In genomic region chr15:5189504-5190093, GRCm38 (mm10) we compare ENCODE assay signal across 9 mouse cellular contexts. TPM values are rescaled to one million over a fixed set of nuclear protein-coding genes. Genes with fewer than 3 reads are reported as not detected.
DNase-seq lines count a peak whose midpoint lies in the region; ATAC-seq and TF ChIP-seq lines count a peak whose summit lies in the region.
"Had no signal": no experiment of that assay in that cellular context is flagged by ENCODE, and none has a peak within 500 bp of the region (broad histone marks: within the 10 kb centered on the region; RNA-seq: fewer than 3 reads in every experiment).

No protein-coding gene starts in this region.

- H3K27ac ChIP-seq in heart, adult 2 months, result no peak overlapping the region
- no peak overlapping the region for H3K27ac ChIP-seq in heart, embryonic 12.5 days (ENCODE audit: poor library complexity, severe bottlenecking)
- H3K27ac ChIP-seq in liver, adult 2 months (replicated peaks; ENCODE audit: insufficient read depth, low read depth, low read length), result no peak overlapping the region
- no peak overlapping the region for H3K27ac ChIP-seq in liver, embryonic 12.5 days
- H3K27ac ChIP-seq in hindbrain, embryonic 12.5 days, result no peak overlapping the region
- H3K27ac ChIP-seq: macrophage had no signal

- peak; percentile 44 for TF ChIP-seq CTCF in heart, adult 2 months (IDR thresholded peaks at IDR 0.05)
- TF ChIP-seq CTCF in liver, adult 2 months (IDR thresholded peaks at IDR 0.05; ENCODE audit: low read depth, low read length), result peak; percentile 21; the same call in 1 of the 2 replicates

- H3K27me3 ChIP-seq in heart, adult 2 months (ENCODE audit: control insufficient read depth, insufficient read depth, low read length), result no peaks in the 10 kb centered on the region
- no peaks in the 10 kb centered on the region for H3K27me3 ChIP-seq in heart, embryonic 12.5 days (replicated peaks)
- H3K27me3 ChIP-seq in liver, adult 2 months (ENCODE audit: control insufficient read depth, insufficient read depth, low read length), result no peaks in the 10 kb centered on the region
- H3K27me3 ChIP-seq in liver, embryonic 12.5 days (replicated peaks), result no peaks in the 10 kb centered on the region
- no peaks in the 10 kb centered on the region for H3K27me3 ChIP-seq in hindbrain, embryonic 12.5 days

- no peak overlapping the region for H3K4me2 ChIP-seq in heart, embryonic 12.5 days
- H3K4me2 ChIP-seq in liver, embryonic 12.5 days, result no peak overlapping the region
- no peak overlapping the region for H3K4me2 ChIP-seq in hindbrain, embryonic 12.5 days (replicated peaks)

- 44% methylated on average over 10 of the region's 10 CpGs for WGBS in heart, adult 2 months
- WGBS in heart, embryonic 12.5 days, result 68% methylated on average over 10 of the region's 10 CpGs
- 79% methylated on average over 10 of the region's 10 CpGs for WGBS in liver, adult 2 months
- WGBS in liver, embryonic 12.5 days (ENCODE audit: insufficient replicate concordance), result 70% methylated on average over 10 of the region's 10 CpGs
- WGBS in hindbrain, embryonic 12.5 days, result 74% methylated on average over 10 of the region's 10 CpGs

- peaks cover 6% of the 10 kb centered on the region for H3K4me1 ChIP-seq in heart, adult 2 months (ENCODE audit: control insufficient read depth, insufficient read depth, low read length)
- H3K4me1 ChIP-seq in heart, embryonic 12.5 days (replicated peaks), result peaks cover 32% of the 10 kb centered on the region
- H3K4me1 ChIP-seq in liver, adult 2 months (ENCODE audit: control insufficient read depth, insufficient read depth, low read length), result peaks cover 9% of the 10 kb centered on the region
- peaks cover 32% of the 10 kb centered on the region for H3K4me1 ChIP-seq in liver, embryonic 12.5 days
- H3K4me1 ChIP-seq in hindbrain, embryonic 12.5 days, result peaks cover 15% of the 10 kb centered on the region

- peak; percentile 29 to 39 for DNase-seq in heart, adult 2 months
- no peak for DNase-seq in liver, adult 2 months (ENCODE audit: extremely low read depth, low read depth, low spot score)
- DNase-seq in ZHBTc4 (ENCODE audit: low read depth, low spot score), result peak; percentile 17
- DNase-seq in lung, postnatal 36 days, result peak; percentile 25

- H3K9ac ChIP-seq in heart, adult 2 months (ENCODE audit: low read depth, low read length), result no peak overlapping the region
- H3K9ac ChIP-seq in heart, embryonic 12.5 days, result no peak overlapping the region
- no peak overlapping the region for H3K9ac ChIP-seq in liver, adult 2 months (ENCODE audit: low read depth, low read length)
- H3K9ac ChIP-seq in liver, embryonic 12.5 days, result no peak overlapping the region
- no peak overlapping the region for H3K9ac ChIP-seq in hindbrain, embryonic 12.5 days

- H3K36me3 ChIP-seq in heart, adult 2 months (ENCODE audit: control insufficient read depth, insufficient read depth, low read length), result peaks cover 13% of the 10 kb centered on the region
- H3K36me3 ChIP-seq in heart, embryonic 12.5 days, result peaks cover 22% of the 10 kb centered on the region
- peaks cover 16% of the 10 kb centered on the region for H3K36me3 ChIP-seq in liver, adult 2 months (ENCODE audit: control insufficient read depth, insufficient read depth, low read length)
- peaks cover 31% of the 10 kb centered on the region for H3K36me3 ChIP-seq in liver, embryonic 12.5 days
- peaks cover 15% of the 10 kb centered on the region; the same call in 1 of the 2 replicates for H3K36me3 ChIP-seq in hindbrain, embryonic 12.5 days

- H3K79me2 ChIP-seq in heart, adult 2 months (replicated peaks; ENCODE audit: control insufficient read depth, insufficient read depth, low read length), result peaks cover 3% of the 10 kb centered on the region
- H3K79me2 ChIP-seq in liver, adult 2 months (ENCODE audit: control insufficient read depth, insufficient read depth, low read length), result peaks cover 3% of the 10 kb centered on the region; the same call in 1 of the 2 replicates

- TF ChIP-seq POLR2A in heart, adult 2 months (IDR thresholded peaks at IDR 0.05; ENCODE audit: insufficient read depth, low read depth, low read length), result no peak
- TF ChIP-seq POLR2A in liver, adult 2 months (IDR thresholded peaks at IDR 0.05; ENCODE audit: extremely low read depth, insufficient read depth, low read length), result no peak

- no peak for TF ChIP-seq EP300 in heart, adult 2 months (IDR thresholded peaks at IDR 0.05; ENCODE audit: insufficient read depth, low read depth, low read length)

- no peak for ATAC-seq in heart, embryonic 12.5 days (ENCODE audit: insufficient number of reproducible peaks, low FRiP score)
- no peak for ATAC-seq in liver, embryonic 12.5 days
- ATAC-seq in hindbrain, embryonic 12.5 days (ENCODE audit: low FRiP score), result no peak
- ATAC-seq: forebrain, embryonic 16.5 days had no signal

- H3K4me3 ChIP-seq in heart, adult 2 months, result no peak overlapping the region
- H3K4me3 ChIP-seq in heart, embryonic 12.5 days, result no peak overlapping the region
- H3K4me3 ChIP-seq in liver, adult 2 months (ENCODE audit: insufficient read depth, low read depth, low read length), result no peak overlapping the region
- no peak overlapping the region for H3K4me3 ChIP-seq in liver, embryonic 12.5 days
- H3K4me3 ChIP-seq in hindbrain, embryonic 12.5 days, result no peak overlapping the region

- H3K9me3 ChIP-seq in heart, embryonic 12.5 days (replicated peaks), result no peaks in the 10 kb centered on the region
- no peaks in the 10 kb centered on the region for H3K9me3 ChIP-seq in liver, embryonic 12.5 days (replicated peaks)
- H3K9me3 ChIP-seq in hindbrain, embryonic 12.5 days (replicated peaks), result no peaks in the 10 kb centered on the region

- intact Hi-C loops in heart, adult 2 months (cut with DNase I), result loop anchor here (5.0 kb wide), 1 partner anchor 1018 kb away; no protein-coding TSS in a partner anchor

RNA-seq across cellular contexts. Expression of gene Ttc33, which starts 4.3 kb away (rescaled TPM):
- 10 to 100 TPM; 37.5 to 45.2 TPM for total RNA-seq in heart, adult 2 months (2021)
- polyA plus RNA-seq in heart, adult 2 months (2012; rRNA removed), result 10.4 and 18.7 TPM in 2 replicates
- 32.4 and 32.6 TPM in 2 replicates for polyA plus RNA-seq in heart, embryonic 12.5 days (2016; fragmentation: Nextera tagmentation; extraction: Ambion mirVana)
- total RNA-seq in liver, adult 2 months (2014; rRNA removed), result 24.6 and 34.7 TPM in 2 replicates
- 3.7 and 3.9 TPM in 2 replicates for polyA plus RNA-seq in liver, adult 2 months (2012; rRNA removed)
- 18.9 and 19.1 TPM in 2 replicates for polyA plus RNA-seq in liver, embryonic 12.5 days (2016; fragmentation: Nextera tagmentation; extraction: Ambion mirVana)
- polyA plus RNA-seq in hindbrain, embryonic 12.5 days (2016; fragmentation: Nextera tagmentation; extraction: Ambion mirVana), result 45.8 and 48.0 TPM in 2 replicates

RNA-seq across cellular contexts. Expression of gene Prkaa1, which starts 45.9 kb away (rescaled TPM):
- total RNA-seq in heart, adult 2 months (2021), result 10 to 100 TPM; 12.6 to 13.9 TPM
- polyA plus RNA-seq in heart, adult 2 months (2012; rRNA removed), result 4.6 and 8.9 TPM in 2 replicates
- polyA plus RNA-seq in heart, embryonic 12.5 days (2016; fragmentation: Nextera tagmentation; extraction: Ambion mirVana), result 23.7 and 24.1 TPM in 2 replicates
- total RNA-seq in liver, adult 2 months (2014; rRNA removed), result 6.3 and 7.8 TPM in 2 replicates
- polyA plus RNA-seq in liver, adult 2 months (2012; rRNA removed), result 1.8 and 1.9 TPM in 2 replicates
- polyA plus RNA-seq in liver, embryonic 12.5 days (2016; fragmentation: Nextera tagmentation; extraction: Ambion mirVana), result 21.3 and 22.3 TPM in 2 replicates
- 17.0 and 18.1 TPM in 2 replicates for polyA plus RNA-seq in hindbrain, embryonic 12.5 days (2016; fragmentation: Nextera tagmentation; extraction: Ambion mirVana)

RNA-seq across cellular contexts. Expression of gene Ptger4, which starts 54.4 kb away (rescaled TPM):
- total RNA-seq in heart, adult 2 months (2021), result 1 to 10 TPM; 1.8 to 2.8 TPM
- polyA plus RNA-seq in heart, adult 2 months (2012; rRNA removed), result 2.9 and 4.4 TPM in 2 replicates
- 2.4 and 2.5 TPM in 2 replicates for polyA plus RNA-seq in heart, embryonic 12.5 days (2016; fragmentation: Nextera tagmentation; extraction: Ambion mirVana)
- total RNA-seq in liver, adult 2 months (2014; rRNA removed), result 0.09 and 0.40 TPM in 2 replicates
- 0.32 and 0.65 TPM in 2 replicates for polyA plus RNA-seq in liver, adult 2 months (2012; rRNA removed)
- polyA plus RNA-seq in liver, embryonic 12.5 days (2016; fragmentation: Nextera tagmentation; extraction: Ambion mirVana), result 2.6 and 2.8 TPM in 2 replicates
- polyA plus RNA-seq in hindbrain, embryonic 12.5 days (2016; fragmentation: Nextera tagmentation; extraction: Ambion mirVana), result 2.1 and 2.4 TPM in 2 replicates
